Mouse (Mus musculus): Measurements from ENCODE around the gene Srbd1. TPM values are rescaled to one million over a fixed set of nuclear protein-coding genes. Genes with fewer than 3 reads are reported as not detected.

Gene Srbd1
- polyA plus RNA-seq, 1 experiment from 2014 or later: 10.1 TPM

- WGBS: under 1% methylated on average over 33 of the region's 33 CpGs
- ATAC-seq (ENCODE audit: insufficient read depth) (peak; percentile 85), DNase-seq (no peak)
- Histone ChIP-seq H3K9me3 (ENCODE audit: low read depth, low read length) (no peaks in the 10 kb centered on the region), H3K27me3 (ENCODE audit: insufficient read depth, low read length) (no peaks in the 10 kb centered on the region), H3K27ac (ENCODE audit: low read depth) (peak overlapping the region; percentile 56; the same call in 1 of the 2 replicates), H3K4me3 (ENCODE audit: low read depth, low read length) (peak overlapping the region; percentile 72), H3K4me2 (peak overlapping the region; percentile 91), H3K36me3 (ENCODE audit: insufficient read depth) (peaks cover 4% of the 10 kb centered on the region; the same call in 1 of the 2 replicates), H3K9ac (peak overlapping the region; percentile 80), H3K4me1 (ENCODE audit: insufficient read depth) (no peaks in the 10 kb centered on the region)
- TF ChIP-seq CTCF (IDR thresholded peaks at IDR 0.05; ENCODE audit: low read depth): no peak
Observed at GRCm38 (mm10) chr17:86144537-86145078, 367 bp downstream of the Srbd1 start.

GRCm38 (mm10) chr17:86135835-86136234 is 9.1 kb downstream of the Srbd1 start:
- peak; percentile 39; the same call in 1 of the 2 replicates for TF ChIP-seq CTCF (IDR thresholded peaks at IDR 0.05; ENCODE audit: low read depth)
- no peaks in the 10 kb centered on the region for H3K9me3 ChIP-seq (ENCODE audit: low read depth, low read length)
- DNase-seq (no peak), ATAC-seq (ENCODE audit: insufficient read depth) (no peak)
- no peak overlapping the region for H3K4me3 ChIP-seq (ENCODE audit: low read depth, low read length)
- WGBS: 77% methylated on average over 10 of the region's 10 CpGs
- H3K9ac ChIP-seq: no peak overlapping the region
- peaks cover 50% of the 10 kb centered on the region for H3K36me3 ChIP-seq (ENCODE audit: insufficient read depth)
- H3K27me3 ChIP-seq (ENCODE audit: insufficient read depth, low read length): no peaks in the 10 kb centered on the region
- H3K4me1 ChIP-seq (ENCODE audit: insufficient read depth): no peaks in the 10 kb centered on the region
- no peak overlapping the region for H3K4me2 ChIP-seq
- no peak overlapping the region for H3K27ac ChIP-seq (ENCODE audit: low read depth)

- no peaks in the 10 kb centered on the region for H3K9me3 ChIP-seq (ENCODE audit: low read depth, low read length)
- no peaks in the 10 kb centered on the region for H3K27me3 ChIP-seq (ENCODE audit: insufficient read depth, low read length)
- no peak overlapping the region for H3K4me2 ChIP-seq
- DNase-seq: no peak
- H3K4me3 ChIP-seq (ENCODE audit: low read depth, low read length): no peak overlapping the region
- no peak overlapping the region for H3K27ac ChIP-seq (ENCODE audit: low read depth)
- 60% methylated on average over 6 of the region's 6 CpGs for WGBS
- no peak overlapping the region for H3K9ac ChIP-seq
- H3K4me1 ChIP-seq (ENCODE audit: insufficient read depth): no peaks in the 10 kb centered on the region
- peaks cover 54% of the 10 kb centered on the region for H3K36me3 ChIP-seq (ENCODE audit: insufficient read depth)
- TF ChIP-seq CTCF (IDR thresholded peaks at IDR 0.05; ENCODE audit: low read depth): no peak
- ATAC-seq (ENCODE audit: insufficient read depth): no peak
Observed at GRCm38 (mm10) chr17:86134461-86134860, 10.5 kb downstream of the Srbd1 start.

- Histone ChIP-seq H3K4me2 (no peak overlapping the region), H3K9me3 (ENCODE audit: low read depth, low read length) (no peaks in the 10 kb centered on the region), H3K4me3 (ENCODE audit: low read depth, low read length) (no peak overlapping the region), H3K27me3 (ENCODE audit: insufficient read depth, low read length) (no peaks in the 10 kb centered on the region), H3K9ac (no peak overlapping the region), H3K36me3 (ENCODE audit: insufficient read depth) (peaks cover 43% of the 10 kb centered on the region), H3K4me1 (ENCODE audit: insufficient read depth) (no peaks in the 10 kb centered on the region), H3K27ac (ENCODE audit: low read depth) (no peak overlapping the region)
- peak; percentile 54 for DNase-seq
- TF ChIP-seq CTCF (IDR thresholded peaks at IDR 0.05; ENCODE audit: low read depth): peak; percentile 39
- whole genome bisulfite sequencing: 62% methylated on average over 5 of the region's 5 CpGs
- ATAC-seq (ENCODE audit: insufficient read depth): no peak
Observed at GRCm38 (mm10) chr17:86132534-86132933, 12.4 kb downstream of the Srbd1 start.

GRCm38 (mm10) chr17:86128198-86128597 is 16.8 kb downstream of the Srbd1 start:
- no peak overlapping the region for H3K9ac ChIP-seq
- no peak overlapping the region for H3K4me3 ChIP-seq (ENCODE audit: low read depth, low read length)
- H3K4me2 ChIP-seq: no peak overlapping the region
- H3K36me3 ChIP-seq (ENCODE audit: insufficient read depth): peaks cover 35% of the 10 kb centered on the region
- H3K27ac ChIP-seq (ENCODE audit: low read depth): no peak overlapping the region
- H3K4me1 ChIP-seq (ENCODE audit: insufficient read depth): no peaks in the 10 kb centered on the region
- ATAC-seq (ENCODE audit: insufficient read depth) (no peak), DNase-seq (no peak)
- no peaks in the 10 kb centered on the region for H3K9me3 ChIP-seq (ENCODE audit: low read depth, low read length)
- WGBS: 92% methylated on average over 5 of the region's 5 CpGs
- H3K27me3 ChIP-seq (ENCODE audit: insufficient read depth, low read length): no peaks in the 10 kb centered on the region
- no peak for TF ChIP-seq CTCF (IDR thresholded peaks at IDR 0.05; ENCODE audit: low read depth)

GRCm38 (mm10) chr17:86125908-86126307 is 19.1 kb downstream of the Srbd1 start:
- Histone ChIP-seq H3K4me1 (ENCODE audit: insufficient read depth) (no peaks in the 10 kb centered on the region), H3K27me3 (ENCODE audit: insufficient read depth, low read length) (no peaks in the 10 kb centered on the region), H3K9ac (no peak overlapping the region), H3K36me3 (ENCODE audit: insufficient read depth) (peaks cover 52% of the 10 kb centered on the region), H3K27ac (ENCODE audit: low read depth) (no peak overlapping the region), H3K9me3 (ENCODE audit: low read depth, low read length) (no peaks in the 10 kb centered on the region), H3K4me2 (no peak overlapping the region), H3K4me3 (ENCODE audit: low read depth, low read length) (no peak overlapping the region)
- TF ChIP-seq CTCF (IDR thresholded peaks at IDR 0.05; ENCODE audit: low read depth): no peak
- no peak for DNase-seq
- 81% methylated on average over 5 of the region's 5 CpGs for WGBS
- ATAC-seq (ENCODE audit: insufficient read depth): no peak

- H3K9me3 ChIP-seq (ENCODE audit: low read depth, low read length): no peaks in the 10 kb centered on the region
- peaks cover 49% of the 10 kb centered on the region for H3K36me3 ChIP-seq (ENCODE audit: insufficient read depth)
- no peaks in the 10 kb centered on the region for H3K27me3 ChIP-seq (ENCODE audit: insufficient read depth, low read length)
- TF ChIP-seq CTCF (IDR thresholded peaks at IDR 0.05; ENCODE audit: low read depth): no peak
- WGBS: 83% methylated on average over 3 of the region's 3 CpGs
- no peaks in the 10 kb centered on the region for H3K4me1 ChIP-seq (ENCODE audit: insufficient read depth)
- DNase-seq: no peak
- no peak overlapping the region for H3K9ac ChIP-seq
- no peak for ATAC-seq (ENCODE audit: insufficient read depth)
- no peak overlapping the region for H3K27ac ChIP-seq (ENCODE audit: low read depth)
- H3K4me3 ChIP-seq (ENCODE audit: low read depth, low read length): no peak overlapping the region
- H3K4me2 ChIP-seq: no peak overlapping the region
Observed at GRCm38 (mm10) chr17:86123146-86123545, 21.8 kb downstream of the Srbd1 start.
